Mouse (Mus musculus) gonadal fat pad, adult 2 months (tissue): ENCODE data around the gene Gja1. TPM values are rescaled to one million over a fixed set of nuclear protein-coding genes. Genes with fewer than 3 reads are reported as not detected.
A peak's percentile ranks its signal among the peaks of the same experiment; 100 is the strongest.

Source experiments
- DNase-seq: peaks from one replicate; pipeline ENCODE4 v3.0.0-alpha.2; 2012; ENCODE audit warnings: low read depth
- polyA plus RNA-seq: library from polyadenylated mRNA; depleted of rRNA; stranded (reverse); fragments of >200 nt; gene quantifications from 2 replicates; pipeline ENCODE4 v1.2.3, GENCODE M21; 2012; rRNA removed

Gene Gja1
- polyA plus RNA-seq, 1 experiment, result 52.6 TPM

- peak; percentile 74 for DNase-seq
Observed at GRCm38 (mm10) chr10:56415894-56416570, 38.9 kb downstream of the Gja1 start.

DNA sequence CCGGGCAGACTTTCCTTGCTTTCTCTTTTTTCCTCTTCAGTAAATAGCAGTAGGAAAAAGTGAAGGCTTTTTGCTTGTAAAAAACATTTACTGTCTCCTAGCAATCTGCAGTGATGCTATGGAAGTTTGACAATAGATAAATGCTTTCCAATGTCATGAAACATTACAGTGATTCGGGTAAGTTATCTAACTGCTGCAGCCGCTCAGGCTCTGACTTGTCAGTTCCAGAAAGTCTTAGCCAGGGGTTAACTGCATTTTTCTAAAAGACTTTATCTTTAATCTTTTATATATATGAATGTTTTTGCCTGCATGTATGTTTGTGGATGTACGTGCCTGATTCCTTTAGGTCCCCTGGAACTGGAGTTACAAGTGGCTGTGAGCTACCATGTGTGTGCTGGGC lies 45.4 kb downstream of the Gja1 start:
- DNase-seq, result no peak

DNA sequence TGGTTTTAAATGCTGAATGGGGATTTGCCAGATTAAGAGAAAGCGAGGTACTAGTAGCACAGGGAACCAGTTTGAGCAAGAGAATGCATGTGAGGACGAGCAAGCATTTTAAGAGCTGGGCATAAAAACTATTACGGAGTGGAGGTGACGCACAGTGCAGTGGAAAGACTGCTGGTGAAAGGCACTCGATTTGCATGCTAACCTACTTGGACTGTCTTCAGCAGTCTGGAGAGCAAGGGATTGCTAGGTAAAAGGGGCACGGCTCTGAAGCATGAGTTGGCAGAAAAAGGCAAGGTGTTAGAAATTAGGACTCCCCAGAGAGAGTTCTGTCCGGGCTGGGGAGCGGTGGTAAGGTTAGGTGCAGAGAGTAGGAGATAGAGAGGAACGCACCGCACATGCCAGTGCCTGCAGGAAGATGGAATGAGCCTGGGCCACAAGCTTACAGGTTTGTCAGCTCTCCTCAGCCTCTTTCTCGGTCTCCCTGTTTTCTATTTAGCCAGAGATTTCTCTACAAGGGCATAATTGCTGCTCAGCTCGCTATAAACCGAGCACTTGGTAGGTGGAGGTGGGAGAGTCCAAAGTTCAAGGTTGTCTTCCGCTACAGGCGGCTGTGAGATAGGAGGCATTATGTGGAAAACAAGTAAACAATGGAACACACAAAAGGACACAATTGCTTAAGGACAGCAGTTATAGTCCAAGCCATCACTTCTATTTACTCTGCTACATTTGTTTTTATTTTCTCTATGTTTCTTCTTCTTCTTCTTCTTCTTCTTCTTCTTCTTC lies 48.1 kb downstream of the Gja1 start:
- DNase-seq, result peak; percentile 55

DNA sequence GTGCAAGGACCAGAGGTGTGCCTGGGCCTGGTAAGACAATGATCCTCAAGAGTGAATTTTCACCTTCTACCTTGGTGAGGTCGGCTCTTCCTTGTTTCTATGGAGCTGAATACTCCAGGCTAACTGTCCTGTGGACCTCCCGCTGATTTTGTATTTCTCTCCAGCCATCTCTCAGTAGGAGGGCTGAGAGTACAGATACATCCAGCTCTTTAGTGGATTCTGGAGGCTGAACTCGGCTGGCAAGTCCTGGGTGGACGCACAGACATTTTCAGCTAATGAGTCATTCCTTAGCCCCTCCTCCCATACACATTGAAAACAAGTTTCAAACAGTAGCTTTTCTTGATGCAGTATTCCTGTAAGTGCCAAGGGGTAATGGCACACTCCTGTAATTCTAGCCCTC lies 49.2 kb downstream of the Gja1 start:
- no peak for DNase-seq

DNA sequence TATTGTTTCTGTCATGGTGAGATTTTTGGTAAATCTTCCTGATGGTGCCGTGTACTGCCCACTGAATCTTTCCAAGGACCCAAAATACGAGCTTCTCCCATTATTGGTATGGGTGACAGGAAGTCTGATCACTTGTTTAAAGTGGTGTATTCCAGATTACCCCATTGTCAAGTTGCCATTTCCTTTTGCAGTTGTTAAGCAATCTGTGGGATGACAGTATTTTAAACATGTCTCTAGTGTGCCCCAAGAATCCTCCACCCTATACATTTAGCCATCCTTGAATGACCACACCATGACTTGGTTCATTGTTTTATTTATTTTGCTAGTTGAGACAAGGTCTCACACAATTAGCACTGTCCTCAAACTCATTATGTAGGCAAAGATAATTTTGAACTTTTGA lies 50.3 kb downstream of the Gja1 start:
- DNase-seq, result no peak

- DNase-seq, result no peak
Observed at GRCm38 (mm10) chr10:56427827-56428226, 50.7 kb downstream of the Gja1 start.

- no peak for DNase-seq
Observed at GRCm38 (mm10) chr10:56429011-56429410, 51.9 kb downstream of the Gja1 start.

DNA sequence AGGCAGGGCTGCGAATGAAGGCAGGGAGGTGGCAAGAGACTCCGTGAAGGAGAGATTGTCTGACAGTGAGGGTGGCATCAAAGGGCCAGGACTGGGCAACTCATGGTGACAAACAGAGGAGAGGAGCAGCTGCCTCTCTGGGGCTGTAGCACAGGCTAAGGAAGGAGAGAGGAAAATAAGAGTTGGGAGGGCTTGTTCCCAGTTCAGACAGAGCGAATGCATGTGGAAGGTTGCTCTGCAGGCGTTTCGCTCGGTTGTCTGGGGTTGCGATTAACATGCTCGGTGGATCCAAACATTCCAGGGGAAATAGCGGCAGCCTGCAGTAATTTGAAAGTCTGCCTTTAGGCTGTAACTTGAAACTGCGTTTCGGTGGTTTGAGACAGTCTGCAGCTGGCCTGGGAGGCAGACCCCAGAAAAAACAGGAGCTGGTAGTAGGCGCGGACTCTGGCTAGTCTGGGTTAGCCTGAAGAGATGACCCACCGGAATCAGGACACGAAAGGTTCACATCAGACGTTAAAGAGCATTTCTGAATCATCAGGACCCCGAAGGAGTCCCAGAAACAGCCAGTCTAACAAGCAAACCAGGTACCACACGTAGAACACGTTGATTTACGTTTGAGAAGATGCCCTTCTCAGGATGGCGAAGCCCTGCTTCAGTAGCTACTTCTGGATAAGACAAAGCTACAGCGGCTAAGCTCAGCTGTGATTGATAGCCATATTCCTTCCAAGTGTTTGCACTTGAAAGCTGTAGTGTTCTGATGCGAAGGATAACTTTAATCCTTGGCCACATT lies 54.7 kb downstream of the Gja1 start:
- no peak for DNase-seq

- DNase-seq, result no peak
Observed at GRCm38 (mm10) chr10:56432390-56432709, 55.2 kb downstream of the Gja1 start.

GRCm38 (mm10) chr10:56437290-56437689 lies 60.2 kb downstream of the Gja1 start:
- DNase-seq, result no peak

DNA sequence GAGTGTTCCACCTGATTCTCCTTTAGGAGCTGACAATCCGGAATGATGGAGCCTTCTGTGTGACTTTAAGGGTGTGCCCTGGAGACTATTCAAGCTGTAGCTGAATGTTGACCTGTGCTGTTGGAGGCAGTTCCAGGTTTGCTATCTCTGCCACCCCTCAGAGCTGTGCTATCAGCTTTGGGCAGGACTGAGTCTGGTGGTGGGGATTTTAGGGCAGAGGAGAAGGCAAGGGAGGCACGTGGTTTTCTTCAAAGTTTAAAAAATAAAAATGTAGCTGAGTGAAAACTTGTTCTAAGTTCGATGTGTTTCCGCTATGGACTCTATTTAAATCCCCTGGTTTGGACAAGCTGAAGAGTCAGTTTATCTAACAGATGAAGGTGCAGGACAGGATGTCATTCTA lies 62.5 kb downstream of the Gja1 start:
- DNase-seq, result no peak

DNA sequence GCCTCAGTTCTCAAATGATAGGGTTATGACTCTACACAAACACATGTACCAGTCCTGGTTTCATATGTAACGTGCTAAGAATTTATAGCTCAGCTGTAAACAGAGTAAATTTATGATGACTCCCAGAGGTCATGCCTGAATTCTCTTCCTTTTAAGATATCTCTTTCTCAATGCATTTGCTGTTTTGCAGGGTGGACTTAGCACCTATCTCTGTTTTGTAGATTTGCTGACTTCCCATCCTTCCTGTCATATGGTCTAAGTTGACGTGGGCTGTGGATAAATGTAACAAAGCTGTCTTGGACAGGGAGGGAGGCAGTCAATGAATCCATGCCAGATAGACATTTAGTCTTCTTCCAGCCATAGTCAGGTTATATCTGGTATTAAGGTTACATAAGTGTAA lies 67.3 kb downstream of the Gja1 start:
- no peak for DNase-seq

GRCm38 (mm10) chr10:56449030-56449429 lies 71.9 kb downstream of the Gja1 start:
- no peak for DNase-seq

Other genes starting within 250 kb of the Gja1 start
- 1.9 and 2.1 TPM in 2 replicates for gene Tbc1d32, start 148.6 kb upstream of the Gja1 start, polyA plus RNA-seq